Mouse (Mus musculus) liver, adult 2 months (tissue): Measurements from ENCODE around the gene Fer. TPM values are rescaled to one million over a fixed set of nuclear protein-coding genes. Genes with fewer than 3 reads are reported as not detected.

Source experiments
- DNase-seq: peaks from one replicate; pipeline ENCODE4 v3.0.0-alpha.2; 2011; ENCODE audit warnings: low read depth, low spot score; ENCODE audit errors: extremely low read depth
- H3K27ac ChIP-seq: fragments of 200-500 bp; replicated peaks from 2 replicates; pipeline ENCODE4 v1.5.1; 2012; ENCODE audit warnings: low read depth, mild to moderate bottlenecking, control low read depth, inconsistent platforms, low read length; ENCODE audit not compliant: insufficient read depth
- H3K27me3 ChIP-seq: fragments of 200-500 bp; 2 replicates; pipeline ENCODE4 v1.6.1; 2012; ENCODE audit warnings: mild to moderate bottlenecking, moderate library complexity, low read length, inconsistent platforms; ENCODE audit not compliant: control insufficient read depth, insufficient read depth
- H3K36me3 ChIP-seq: fragments of 200-500 bp; 2 replicates; pipeline ENCODE4 v1.6.1; 2012; ENCODE audit warnings: low read length, inconsistent platforms; ENCODE audit not compliant: control insufficient read depth, insufficient read depth
- H3K4me1 ChIP-seq: fragments of 200-500 bp; 2 replicates; pipeline ENCODE4 v1.6.1; 2011; ENCODE audit warnings: low read length; ENCODE audit not compliant: control insufficient read depth, insufficient read depth
- H3K4me3 ChIP-seq: fragments of 200-500 bp; 2 replicates; pipeline ENCODE4 v1.5.1; 2011; ENCODE audit warnings: low read depth, mild to moderate bottlenecking, control low read depth, low read length, moderate library complexity; ENCODE audit not compliant: insufficient read depth
- H3K79me2 ChIP-seq: fragments of 200-500 bp; 2 replicates; pipeline ENCODE4 v1.6.1; 2012; ENCODE audit warnings: inconsistent platforms, mild to moderate bottlenecking, low read length, moderate library complexity; ENCODE audit not compliant: control insufficient read depth, insufficient read depth
- H3K9ac ChIP-seq: fragments of 200-500 bp; 2 replicates; pipeline ENCODE4 v1.6.1; 2012; ENCODE audit warnings: low read depth, mild to moderate bottlenecking, control low read depth, inconsistent platforms, low read length
- CTCF ChIP-seq: fragments of 200-500 bp; IDR thresholded peaks from 2 replicates; pipeline ENCODE4 v1.5.1; 2011; ENCODE audit warnings: low read depth, low read length, control low read depth
- POLR2A ChIP-seq: fragments of 200-500 bp; IDR thresholded peaks from 2 replicates; pipeline ENCODE4 v1.6.1; 2011; ENCODE audit warnings: low read length, control low read depth; ENCODE audit not compliant: insufficient read depth; ENCODE audit errors: extremely low read depth
- WGBS: fragments of 180-500 bp; shearing (Covaris S2); methylation state at CpG from one replicate; pipeline ENCODE4 v1.1.7; 2018; 5-methylcytosine and 5-hydroxymethylcytosine counted together
- polyA plus RNA-seq: library from polyadenylated mRNA; depleted of rRNA; stranded (reverse); fragments of >200 nt; gene quantifications from 2 replicates; pipeline ENCODE4 v1.2.3, GENCODE M21; 2012
- total RNA-seq: library from RNA; depleted of rRNA; stranded (reverse); fragments of >200 nt; gene quantifications from 2 replicates; pipeline ENCODE4 v1.2.3, GENCODE M21; 2014

Gene Fer
- total and polyA plus RNA-seq, 2 experiments = 1.3 to 12.0 TPM

DNA sequence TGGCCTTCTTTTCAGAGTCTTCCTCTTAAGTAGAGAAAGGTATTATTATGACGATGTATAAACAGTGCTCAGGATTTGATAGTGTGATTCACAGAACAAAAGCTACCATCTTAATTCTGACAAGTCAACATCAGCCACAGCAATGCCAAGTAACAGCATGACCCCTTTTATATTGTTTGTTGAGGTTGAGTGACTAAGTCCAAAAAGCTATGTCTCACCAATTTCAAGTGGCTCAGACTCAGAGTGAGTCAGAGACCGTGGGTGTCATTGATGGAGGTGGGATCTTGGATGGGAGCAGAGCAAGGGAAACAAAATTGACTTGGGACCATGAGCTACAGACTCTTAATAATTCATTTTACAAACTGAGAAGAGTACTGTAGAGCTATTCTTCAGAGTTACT is 230.9 kb downstream of the Fer start:
- DNase-seq = no peak
- peaks cover 2% of the 10 kb centered on the region; the same call in 1 of the 2 replicates for H3K36me3 ChIP-seq
- no peaks in the 10 kb centered on the region for H3K79me2 ChIP-seq
- H3K27ac ChIP-seq = no peak overlapping the region
- no peak overlapping the region for H3K4me3 ChIP-seq
- WGBS = 94% methylated on average over 2 of the region's 2 CpGs
- H3K27me3 ChIP-seq = no peaks in the 10 kb centered on the region
- no peak overlapping the region for H3K9ac ChIP-seq
- TF ChIP-seq POLR2A = no peak
- no peak for TF ChIP-seq CTCF
- no peaks in the 10 kb centered on the region for H3K4me1 ChIP-seq

DNA sequence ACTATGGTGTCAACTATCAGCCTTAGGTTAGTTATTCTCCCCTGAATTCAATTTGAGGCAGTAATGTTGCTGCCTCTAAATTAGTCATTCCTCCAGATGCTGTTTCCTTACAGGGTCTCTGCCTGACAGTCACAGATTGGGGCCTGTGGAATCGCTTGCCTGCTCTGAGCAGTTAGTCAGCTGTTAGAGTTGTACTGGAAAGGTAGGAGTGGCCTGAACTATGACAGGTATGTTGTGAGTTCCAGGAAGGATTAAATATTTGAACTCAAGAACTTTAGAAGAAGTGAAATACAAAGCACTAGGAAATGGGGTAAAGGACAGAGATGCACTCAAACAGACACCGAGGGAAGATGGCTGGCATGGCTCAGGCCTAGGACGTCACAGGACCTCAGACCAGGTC is 233.9 kb downstream of the Fer start:
- DNase-seq = no peak
- no peaks in the 10 kb centered on the region for H3K4me1 ChIP-seq
- H3K36me3 ChIP-seq = no peaks in the 10 kb centered on the region
- no peaks in the 10 kb centered on the region for H3K27me3 ChIP-seq
- WGBS = 96% methylated on average over 3 of the region's 3 CpGs
- no peak overlapping the region for H3K27ac ChIP-seq
- TF ChIP-seq POLR2A (no peak), CTCF (no peak)
- no peaks in the 10 kb centered on the region for H3K79me2 ChIP-seq
- no peak overlapping the region for H3K4me3 ChIP-seq
- H3K9ac ChIP-seq = no peak overlapping the region

DNA sequence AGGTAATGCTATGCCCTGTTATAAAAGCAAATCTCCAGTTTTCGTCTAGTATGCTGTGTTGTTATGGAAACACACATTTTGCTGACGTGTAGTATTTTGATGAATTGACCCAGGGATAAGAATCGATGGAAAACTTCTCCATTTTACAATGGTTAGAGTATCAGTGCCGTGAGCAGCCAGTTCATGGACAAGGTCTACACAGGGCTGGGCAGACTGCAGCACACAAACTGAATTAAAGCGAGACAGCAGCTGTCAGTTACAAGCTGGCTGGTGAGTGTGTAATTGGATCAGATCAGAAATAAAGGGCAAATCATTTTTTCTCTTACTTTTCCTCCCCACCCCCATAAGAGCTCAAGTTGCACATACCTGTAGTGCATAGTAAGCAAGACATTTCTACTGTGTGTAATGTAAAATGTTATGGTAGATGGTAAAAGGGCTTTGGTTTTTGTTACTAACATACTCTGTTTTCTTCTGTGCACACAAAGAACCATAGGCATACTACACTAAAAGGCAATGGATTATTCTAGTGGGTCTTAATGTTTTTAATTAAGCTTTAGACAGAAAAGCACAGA is 235.0 kb downstream of the Fer start:
- DNase-seq = no peak
- Histone ChIP-seq H3K36me3 (no peaks in the 10 kb centered on the region), H3K27ac (no peak overlapping the region), H3K4me3 (no peak overlapping the region), H3K27me3 (no peaks in the 10 kb centered on the region), H3K79me2 (no peaks in the 10 kb centered on the region), H3K9ac (no peak overlapping the region), H3K4me1 (no peaks in the 10 kb centered on the region)
- TF ChIP-seq CTCF = no peak
- no peak for TF ChIP-seq POLR2A
- WGBS = 91% methylated on average over 5 of the region's 5 CpGs

DNA sequence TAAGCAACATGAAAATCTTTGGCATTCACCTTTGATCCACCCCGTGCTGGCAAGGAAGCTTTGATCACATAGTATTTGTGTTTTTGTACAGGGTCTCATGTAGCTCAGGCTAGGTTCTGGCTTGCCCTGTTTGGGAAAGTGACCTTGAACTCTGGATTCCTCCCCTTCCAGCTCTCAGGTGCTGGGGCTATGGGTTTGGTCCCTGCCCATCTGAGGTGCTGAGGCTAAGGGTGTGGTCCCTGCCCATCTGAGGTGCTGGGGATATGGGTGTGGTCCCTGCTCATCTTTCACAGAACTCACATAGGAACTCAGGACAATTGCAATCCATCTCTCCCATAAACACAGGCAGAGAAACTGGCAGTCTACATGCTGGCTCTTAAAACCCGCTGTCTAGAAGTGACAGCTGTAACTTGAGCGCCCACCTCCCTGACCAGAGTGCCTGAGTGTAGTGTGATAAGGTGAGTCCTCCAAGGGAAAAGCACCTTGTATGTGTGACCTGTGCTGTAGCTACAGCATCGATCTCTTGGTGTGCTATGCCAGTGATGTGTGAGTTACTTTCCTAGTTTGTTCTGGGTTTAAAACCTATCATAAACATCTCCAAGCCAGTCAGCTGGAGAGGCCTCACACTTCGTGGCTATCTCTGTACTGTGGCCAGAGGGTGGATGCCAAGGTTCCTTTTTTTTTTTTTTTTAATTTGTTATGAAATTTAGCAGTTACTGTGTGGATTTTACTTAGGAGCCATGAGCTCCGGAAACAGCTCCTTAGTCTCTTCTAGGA is 236.7 kb downstream of the Fer start:
- 78% methylated on average over 6 of the region's 6 CpGs for WGBS
- H3K27ac ChIP-seq = no peak overlapping the region
- no peaks in the 10 kb centered on the region for H3K79me2 ChIP-seq
- no peaks in the 10 kb centered on the region for H3K4me1 ChIP-seq
- H3K27me3 ChIP-seq = no peaks in the 10 kb centered on the region
- no peak overlapping the region for H3K4me3 ChIP-seq
- TF ChIP-seq CTCF (no peak), POLR2A (no peak)
- no peaks in the 10 kb centered on the region for H3K36me3 ChIP-seq
- H3K9ac ChIP-seq = no peak overlapping the region
- no peak for DNase-seq

DNA sequence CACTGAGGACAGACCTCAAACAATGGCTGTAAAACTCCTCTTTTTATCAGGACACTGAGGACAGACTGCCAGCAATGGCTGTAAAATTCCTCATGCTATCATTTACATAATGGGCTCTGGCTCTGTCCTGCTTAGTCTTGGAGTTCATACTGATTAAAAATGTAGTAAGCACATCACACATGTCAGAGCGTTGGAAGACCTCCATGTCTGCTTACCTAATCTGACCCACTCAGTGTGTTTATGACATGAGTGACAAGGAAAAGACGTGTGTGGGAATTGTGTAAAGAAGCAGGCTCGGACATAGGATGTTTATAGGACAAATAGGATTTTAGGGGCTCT is 237.3 kb downstream of the Fer start:
- Histone ChIP-seq H3K79me2 (no peaks in the 10 kb centered on the region), H3K9ac (no peak overlapping the region), H3K4me1 (no peaks in the 10 kb centered on the region), H3K4me3 (no peak overlapping the region), H3K27ac (no peak overlapping the region), H3K36me3 (no peaks in the 10 kb centered on the region), H3K27me3 (no peaks in the 10 kb centered on the region)
- WGBS = 81% methylated on average over 3 of the region's 3 CpGs
- DNase-seq = peak; percentile 3
- no peak for TF ChIP-seq POLR2A
- TF ChIP-seq CTCF = no peak

DNA sequence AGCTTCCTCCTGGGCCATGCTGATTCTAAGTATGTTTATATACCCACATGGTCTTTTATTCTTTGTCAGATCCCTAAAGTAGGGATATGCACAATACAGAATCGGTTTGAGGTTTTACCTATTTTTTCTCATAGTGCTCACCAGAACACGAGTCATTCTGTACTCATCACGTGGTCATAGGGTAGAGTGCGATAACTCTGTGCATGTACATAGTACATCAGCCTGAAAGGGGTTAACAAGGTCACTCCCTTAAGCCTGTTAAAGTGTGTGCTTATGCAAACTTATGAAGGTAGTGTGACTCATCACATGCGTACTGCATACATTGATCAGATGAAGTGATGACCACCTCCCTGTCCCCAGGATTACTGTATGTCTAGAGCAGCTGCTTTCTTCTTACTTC is 245.9 kb downstream of the Fer start:
- H3K4me3 ChIP-seq = no peak overlapping the region
- H3K27me3 ChIP-seq = no peaks in the 10 kb centered on the region
- no peaks in the 10 kb centered on the region for H3K4me1 ChIP-seq
- no peak overlapping the region for H3K27ac ChIP-seq
- TF ChIP-seq CTCF (no peak), POLR2A (no peak)
- no peak overlapping the region for H3K9ac ChIP-seq
- DNase-seq = no peak
- WGBS = 93% methylated on average over 5 of the region's 5 CpGs
- no peaks in the 10 kb centered on the region for H3K79me2 ChIP-seq
- no peaks in the 10 kb centered on the region for H3K36me3 ChIP-seq
